Mouse (Mus musculus) stomach, embryonic 14.5 days (tissue): Measurements from ENCODE around the gene Ocel1. TPM values are rescaled to one million over a fixed set of nuclear protein-coding genes. Genes with fewer than 3 reads are reported as not detected.
A peak's percentile ranks its signal among the peaks of the same experiment; 100 is the strongest.
"Not testable (repeated sequence)": the region's sequence is repeated elsewhere in the genome, so short reads cannot be mapped to it uniquely, and the experiment has no call there.

Experiments used
- ATAC-seq: fragments of 200-750 bp; cut with Nextera tagmentation; 2 replicates; pipeline ENCODE4 v1.8.0; 2017; ENCODE audit warnings: low read depth, moderate TSS enrichment; ENCODE audit not compliant: insufficient number of reproducible peaks, insufficient read depth, low FRiP score
- H3K27ac ChIP-seq: fragments of 300-500 bp; sonication (generic); 2 replicates; pipeline ENCODE4 v1.5.1; 2014; ENCODE audit warnings: mild to moderate bottlenecking, low read length, moderate library complexity, mixed read lengths
- H3K27me3 ChIP-seq: fragments of 300-500 bp; sonication (generic); 2 replicates; pipeline ENCODE4 v1.6.1; 2014; ENCODE audit warnings: low read length, control low read depth, mixed read lengths; ENCODE audit not compliant: control insufficient read depth, insufficient read depth
- H3K36me3 ChIP-seq: fragments of 300-500 bp; sonication (generic); 2 replicates; pipeline ENCODE4 v1.6.1; 2014; ENCODE audit warnings: mild to moderate bottlenecking, control low read depth, low read length, moderate library complexity, mixed read lengths; ENCODE audit not compliant: control insufficient read depth, insufficient read depth
- H3K4me1 ChIP-seq: fragments of 300-500 bp; sonication (generic); 2 replicates; pipeline ENCODE4 v1.6.1; 2014; ENCODE audit warnings: low read length, control low read depth, mixed read lengths; ENCODE audit not compliant: control insufficient read depth, insufficient read depth
- H3K4me2 ChIP-seq: fragments of 300-500 bp; sonication (generic); replicated peaks from 2 replicates; pipeline ENCODE4 v1.6.1; 2014; ENCODE audit warnings: low read depth, low read length, control low read depth
- H3K4me3 ChIP-seq: fragments of 300-500 bp; sonication (generic); 2 replicates; pipeline ENCODE4 v1.5.1; 2014; ENCODE audit warnings: low read depth, low read length, control low read depth
- H3K9ac ChIP-seq: fragments of 300-500 bp; sonication (generic); replicated peaks from 2 replicates; pipeline ENCODE4 v1.6.1; 2014; ENCODE audit warnings: low read depth, mild to moderate bottlenecking, control low read depth, low read length, moderate library complexity, mixed read lengths
- H3K9me3 ChIP-seq: fragments of 300-500 bp; sonication (generic); 2 replicates; pipeline ENCODE4 v1.6.1; 2016; ENCODE audit warnings: low read depth, low read length, control low read depth; ENCODE audit not compliant: control insufficient read depth
- WGBS: fragments of 180-500 bp; shearing (Covaris S2); extraction: QIAGEN DNeasy Blood & Tissue Kit; methylation state at CpG from one replicate; pipeline ENCODE4 v1.1.7; 2014; 5-methylcytosine and 5-hydroxymethylcytosine counted together
- polyA plus RNA-seq: library from polyadenylated mRNA; unstranded; fragments of >200 nt; fragmentation: Nextera tagmentation; extraction: Ambion mirVana; gene quantifications from 2 replicates; pipeline ENCODE4 v1.2.1, GENCODE M21; 2014

Ocel1 gene
- 3.8 TPM in 2 replicates for polyA plus RNA-seq

- H3K36me3 ChIP-seq: peaks cover 42% of the 10 kb centered on the region
- peak; percentile 88 for ATAC-seq
Measured at GRCm38 (mm10) chr8:71371236-71371848, at the start of gene Ocel1. Ocel1 (plus strand) TSS chr8:71371298.

GRCm38 (mm10) chr8:71322939-71323338 lies 48.2 kb upstream of the Ocel1 start:
- Histone ChIP-seq H3K9ac (no peak overlapping the region), H3K9me3 (no peaks in the 10 kb centered on the region), H3K36me3 (peaks cover 34% of the 10 kb centered on the region), H3K27me3 (no peaks in the 10 kb centered on the region), H3K4me1 (no peaks in the 10 kb centered on the region), H3K4me2 (no peak overlapping the region), H3K27ac (no peak overlapping the region), H3K4me3 (no peak overlapping the region)
- ATAC-seq: no peak
- WGBS: 86% methylated on average over 3 of the region's 3 CpGs

More at GRCm38 (mm10) chr8:71371236-71371848, at the start of gene Ocel1:
- peak within 1 kb of the TSS; percentile 44; the same call in 1 of the 2 replicates for H3K27ac ChIP-seq
- peaks cover 21% of the 10 kb centered on the region for H3K4me1 ChIP-seq
- H3K27me3 ChIP-seq: no peaks in the 10 kb centered on the region
- peak within 1 kb of the TSS; percentile 53 for H3K4me3 ChIP-seq
- peak within 1 kb of the TSS; percentile 19 for H3K9ac ChIP-seq
- no peaks in the 10 kb centered on the region for H3K9me3 ChIP-seq
- peak within 1 kb of the TSS; percentile 44 for H3K4me2 ChIP-seq
- WGBS: under 1% methylated on average over 66 of the region's 68 CpGs

GRCm38 (mm10) chr8:71324848-71325247 lies 46.2 kb upstream of the Ocel1 start:
- no peak for ATAC-seq
- H3K4me1 ChIP-seq: no peaks in the 10 kb centered on the region
- H3K4me3 ChIP-seq: no peak overlapping the region
- no peak overlapping the region for H3K4me2 ChIP-seq
- peaks cover 46% of the 10 kb centered on the region for H3K36me3 ChIP-seq
- no peak overlapping the region for H3K9ac ChIP-seq
- no peak overlapping the region for H3K27ac ChIP-seq
- H3K27me3 ChIP-seq: no peaks in the 10 kb centered on the region
- WGBS: 92% methylated on average over 1 of the region's 1 CpGs
- no peaks in the 10 kb centered on the region for H3K9me3 ChIP-seq

- H3K27ac ChIP-seq, H3K4me1 ChIP-seq, H3K27me3 ChIP-seq, H3K9me3 ChIP-seq, H3K4me2 ChIP-seq, ATAC-seq, H3K9ac ChIP-seq, H3K4me3 ChIP-seq: not testable (repeated sequence)
- 91% methylated on average over 6 of the region's 6 CpGs for WGBS
- H3K36me3 ChIP-seq: peaks cover 23% of the 10 kb centered on the region
Measured at GRCm38 (mm10) chr8:71337834-71338233, 33.3 kb upstream of the Ocel1 start.

- no peaks in the 10 kb centered on the region for H3K4me1 ChIP-seq
- 70% methylated on average over 5 of the region's 5 CpGs for WGBS
- H3K9me3 ChIP-seq: no peaks in the 10 kb centered on the region
- H3K9ac ChIP-seq: no peak overlapping the region
- peaks cover 36% of the 10 kb centered on the region for H3K36me3 ChIP-seq
- H3K4me3 ChIP-seq: no peak overlapping the region
- H3K27me3 ChIP-seq: no peaks in the 10 kb centered on the region
- no peak for ATAC-seq
- H3K4me2 ChIP-seq: no peak overlapping the region
- H3K27ac ChIP-seq: no peak overlapping the region
Measured at GRCm38 (mm10) chr8:71340625-71341024, 30.5 kb upstream of the Ocel1 start.

- Histone ChIP-seq H3K4me3 (no peak overlapping the region), H3K27ac (no peak overlapping the region), H3K36me3 (peaks cover 73% of the 10 kb centered on the region), H3K9ac (no peak overlapping the region), H3K27me3 (no peaks in the 10 kb centered on the region), H3K4me2 (no peak overlapping the region), H3K4me1 (no peaks in the 10 kb centered on the region), H3K9me3 (no peaks in the 10 kb centered on the region)
- no peak for ATAC-seq
- 79% methylated on average over 1 of the region's 1 CpGs for WGBS
Measured at GRCm38 (mm10) chr8:71346581-71346980, 24.5 kb upstream of the Ocel1 start.

GRCm38 (mm10) chr8:71351117-71351516 lies 20.0 kb upstream of the Ocel1 start:
- ATAC-seq: no peak
- no peaks in the 10 kb centered on the region for H3K9me3 ChIP-seq
- 77% methylated on average over 3 of the region's 3 CpGs for WGBS

GRCm38 (mm10) chr8:71351520-71351919 lies 19.6 kb upstream of the Ocel1 start:
- H3K9me3 ChIP-seq: no peaks in the 10 kb centered on the region
- H3K27me3 ChIP-seq: no peaks in the 10 kb centered on the region
- no peak overlapping the region for H3K4me2 ChIP-seq
- no peak overlapping the region for H3K4me3 ChIP-seq
- peaks cover 85% of the 10 kb centered on the region for H3K36me3 ChIP-seq
- 91% methylated on average over 1 of the region's 1 CpGs for WGBS
- H3K27ac ChIP-seq: no peak overlapping the region
- no peak for ATAC-seq
- no peaks in the 10 kb centered on the region for H3K4me1 ChIP-seq
- no peak overlapping the region for H3K9ac ChIP-seq

More at GRCm38 (mm10) chr8:71351117-71351516, 20.0 kb upstream of the Ocel1 start:
- Histone ChIP-seq H3K9ac (no peak overlapping the region), H3K4me1 (no peaks in the 10 kb centered on the region), H3K4me2 (no peak overlapping the region), H3K27me3 (no peaks in the 10 kb centered on the region), H3K4me3 (no peak overlapping the region), H3K36me3 (peaks cover 85% of the 10 kb centered on the region), H3K27ac (no peak overlapping the region)

- Histone ChIP-seq H3K4me1 (no peaks in the 10 kb centered on the region), H3K27me3 (no peaks in the 10 kb centered on the region), H3K9me3 (no peaks in the 10 kb centered on the region), H3K4me3 (no peak overlapping the region), H3K4me2 (no peak overlapping the region), H3K36me3 (peaks cover 62% of the 10 kb centered on the region), H3K9ac (no peak overlapping the region), H3K27ac (no peak overlapping the region)
- 83% methylated on average over 3 of the region's 3 CpGs for WGBS
- no peak for ATAC-seq
Measured at GRCm38 (mm10) chr8:71358026-71358425, 13.1 kb upstream of the Ocel1 start.
